Mouse (Mus musculus): Measurements from ENCODE around the gene Cfap97d2.

Gene Cfap97d2

GRCm38 (mm10) chr8:13687101-13687717 lies 18.5 kb upstream of the Cfap97d2 start:
- DNase-seq (ENCODE audit: low read depth, low spot score) = no peak

GRCm38 (mm10) chr8:13687941-13688340 lies 17.7 kb upstream of the Cfap97d2 start:
- DNase-seq (ENCODE audit: low read depth, low spot score) = no peak

GRCm38 (mm10) chr8:13688461-13688860 lies 17.2 kb upstream of the Cfap97d2 start:
- no peak for DNase-seq (ENCODE audit: low read depth, low spot score)

GRCm38 (mm10) chr8:13689331-13689730 lies 16.4 kb upstream of the Cfap97d2 start:
- no peak for DNase-seq (ENCODE audit: low read depth, low spot score)

GRCm38 (mm10) chr8:13692302-13693066 lies 13.2 kb upstream of the Cfap97d2 start:
- no peak for DNase-seq (ENCODE audit: low read depth, low spot score)

- no peak for DNase-seq (ENCODE audit: low read depth, low spot score)
These were observed 11.0 kb upstream of the Cfap97d2 start for GRCm38 (mm10) chr8:13694735-13695134.

GRCm38 (mm10) chr8:13695203-13695867 lies 10.4 kb upstream of the Cfap97d2 start:
- DNase-seq (ENCODE audit: low read depth, low spot score) = no peak

- no peak for DNase-seq (ENCODE audit: low read depth, low spot score)
These were observed 9.5 kb upstream of the Cfap97d2 start for GRCm38 (mm10) chr8:13696157-13696556.

- DNase-seq (ENCODE audit: low read depth, low spot score) = no peak
These were observed 8.5 kb upstream of the Cfap97d2 start for GRCm38 (mm10) chr8:13697196-13697595.

- DNase-seq (ENCODE audit: low read depth, low spot score) = no peak
These were observed 8.0 kb upstream of the Cfap97d2 start for GRCm38 (mm10) chr8:13697681-13698080.

GRCm38 (mm10) chr8:13698281-13698680 lies 7.4 kb upstream of the Cfap97d2 start:
- DNase-seq (ENCODE audit: low read depth, low spot score) = no peak

GRCm38 (mm10) chr8:13699323-13699949 lies 6.3 kb upstream of the Cfap97d2 start:
- DNase-seq (ENCODE audit: low read depth, low spot score) = no peak

- DNase-seq (ENCODE audit: low read depth, low spot score) = no peak
These were observed 2.9 kb upstream of the Cfap97d2 start for GRCm38 (mm10) chr8:13702755-13703154.

- no peak for DNase-seq (ENCODE audit: low read depth, low spot score)
These were observed 1.9 kb upstream of the Cfap97d2 start for GRCm38 (mm10) chr8:13703756-13704155.

- DNase-seq (ENCODE audit: low read depth, low spot score) = no peak
These were observed 1.4 kb upstream of the Cfap97d2 start for GRCm38 (mm10) chr8:13704301-13704700.

- DNase-seq (ENCODE audit: low read depth, low spot score) = no peak
These were observed 1.2 kb downstream of the Cfap97d2 start for GRCm38 (mm10) chr8:13706918-13707317.

GRCm38 (mm10) chr8:13708514-13708913 lies 2.8 kb downstream of the Cfap97d2 start:
- no peak for DNase-seq (ENCODE audit: low read depth, low spot score)

- no peak for DNase-seq (ENCODE audit: low read depth, low spot score)
These were observed 13.3 kb downstream of the Cfap97d2 start for GRCm38 (mm10) chr8:13718980-13719379.

GRCm38 (mm10) chr8:13725722-13726121 lies 20.0 kb downstream of the Cfap97d2 start:
- no peak for DNase-seq (ENCODE audit: low read depth, low spot score)

GRCm38 (mm10) chr8:13727469-13728094 lies 21.9 kb downstream of the Cfap97d2 start:
- DNase-seq (ENCODE audit: low read depth, low spot score) = no peak

GRCm38 (mm10) chr8:13740323-13740770 lies 34.7 kb downstream of the Cfap97d2 start:
- no peak for DNase-seq (ENCODE audit: low read depth, low spot score)
